Mouse (Mus musculus) bone marrow macrophage, adult 2 months (primary cell): Measurements from ENCODE around the gene Ang.

Experiments used
- CTCF ChIP-seq: IDR thresholded peaks from 2 replicates; pipeline ENCODE4 v1.5.1; 2012; ENCODE audit warnings: low read depth, mild to moderate bottlenecking, low read length, moderate library complexity
- POLR2A ChIP-seq: IDR thresholded peaks from 2 replicates; pipeline ENCODE4 v1.6.1; 2012; ENCODE audit warnings: mild to moderate bottlenecking, low read depth, low read length, borderline replicate concordance

GRCm38 (mm10) chr14:51053176-51053575 lies 37.8 kb upstream of the Ang start:
- TF ChIP-seq POLR2A (no peak), CTCF (no peak)
